Mouse (Mus musculus): Measurements from ENCODE around the gene Ms4a4b. TPM values are rescaled to one million over a fixed set of nuclear protein-coding genes. Genes with fewer than 3 reads are reported as not detected.

The Ms4a4b gene
- total and polyA plus RNA-seq, 3 experiments: not detected

- Histone ChIP-seq H3K4me1 (ENCODE audit: control insufficient read depth in 1 of 2, insufficient read depth in 2 of 2, low read length in 2 of 2) (no peaks in the 10 kb centered on the region), H3K27ac (ENCODE audit: control insufficient read depth, low read depth, low read length) (no peak overlapping the region), H3K27me3 (ENCODE audit: control insufficient read depth in 1 of 2, insufficient read depth in 2 of 2, low read length in 2 of 2) (no peaks in the 10 kb centered on the region), H3K4me3 (ENCODE audit: control insufficient read depth in 1 of 2, insufficient read depth in 1 of 2, low read depth in 2 of 2, low read length in 2 of 2) (no peak overlapping the region), H3K79me2 (ENCODE audit: control insufficient read depth, insufficient read depth, low read length, poor library complexity) (no peaks in the 10 kb centered on the region), H3K9me3 (replicated peaks; ENCODE audit: insufficient read depth, low read length) (no peaks in the 10 kb centered on the region), H3K9ac (ENCODE audit: control insufficient read depth, low read depth, low read length, poor library complexity, severe bottlenecking) (no peak overlapping the region), H3K36me3 (ENCODE audit: control insufficient read depth in 1 of 2, insufficient read depth in 2 of 2, low read length in 2 of 2) (no peaks in the 10 kb centered on the region)
- TF ChIP-seq USF2 (IDR thresholded peaks at IDR 0.05; ENCODE audit: borderline replicate concordance in 1 of 2, insufficient read depth in 1 of 2, low read depth in 1 of 2, low read length in 2 of 2) (no peak), MAFK (IDR thresholded peaks at IDR 0.05; ENCODE audit: borderline replicate concordance, low read depth, low read length) (no peak), MAX (IDR thresholded peaks at IDR 0.05; ENCODE audit: low read length) (no peak), ETS1 (IDR thresholded peaks at IDR 0.05; ENCODE audit: low read depth, low read length) (no peak), ELF1 (IDR thresholded peaks at IDR 0.05; ENCODE audit: low read depth, low read length) (no peak), ZC3H11A (IDR thresholded peaks at IDR 0.05; ENCODE audit: low read depth, low read length) (no peak), HCFC1 (IDR thresholded peaks at IDR 0.05; ENCODE audit: low read depth, low read length) (no peak), RAD21 (IDR thresholded peaks at IDR 0.05; ENCODE audit: low read depth, low read length) (no peak), UBTF (IDR thresholded peaks at IDR 0.05; ENCODE audit: borderline replicate concordance, insufficient read depth, low read depth, low read length) (no peak), SMC3 (IDR thresholded peaks at IDR 0.05; ENCODE audit: low read depth, low read length) (no peak), JUND (IDR thresholded peaks at IDR 0.05; ENCODE audit: low read depth, low read length) (no peak)
- no peak for DNase-seq (ENCODE audit: low read depth, low spot score)
Observed at GRCm38 (mm10) chr19:11407428-11407827, 35.9 kb upstream of the Ms4a4b start.

GRCm38 (mm10) chr19:11408591-11408990 lies 34.8 kb upstream of the Ms4a4b start:
- TF ChIP-seq USF1 (IDR thresholded peaks at IDR 0.05; ENCODE audit: low read depth, low read length) (no peak), MAFK (IDR thresholded peaks at IDR 0.05; ENCODE audit: borderline replicate concordance, low read depth, low read length) (no peak), RAD21 (IDR thresholded peaks at IDR 0.05; ENCODE audit: low read depth, low read length) (no peak), USF2 (IDR thresholded peaks at IDR 0.05; ENCODE audit: borderline replicate concordance in 1 of 2, insufficient read depth in 1 of 2, low read depth in 1 of 2, low read length in 2 of 2) (no peak), ZKSCAN1 (IDR thresholded peaks at IDR 0.05; ENCODE audit: low read depth, low read length) (no peak)
- no peaks in the 10 kb centered on the region for H3K36me3 ChIP-seq (ENCODE audit: control insufficient read depth in 1 of 2, insufficient read depth in 2 of 2, low read length in 2 of 2)
- H3K4me3 ChIP-seq (ENCODE audit: control insufficient read depth in 1 of 2, insufficient read depth in 1 of 2, low read depth in 2 of 2, low read length in 2 of 2): no peak overlapping the region
- H3K79me2 ChIP-seq (ENCODE audit: control insufficient read depth, insufficient read depth, low read length, poor library complexity): no peaks in the 10 kb centered on the region
- no peaks in the 10 kb centered on the region for H3K9me3 ChIP-seq (replicated peaks; ENCODE audit: insufficient read depth, low read length)
- no peak overlapping the region for H3K9ac ChIP-seq (ENCODE audit: control insufficient read depth, low read depth, low read length, poor library complexity, severe bottlenecking)
- no peaks in the 10 kb centered on the region for H3K27me3 ChIP-seq (ENCODE audit: control insufficient read depth in 1 of 2, insufficient read depth in 2 of 2, low read length in 2 of 2)
- no peak for DNase-seq (ENCODE audit: low read depth, low spot score)
- H3K4me1 ChIP-seq (ENCODE audit: control insufficient read depth in 1 of 2, insufficient read depth in 2 of 2, low read length in 2 of 2): no peaks in the 10 kb centered on the region
- H3K27ac ChIP-seq (ENCODE audit: control insufficient read depth, low read depth, low read length): no peak overlapping the region

- no peak overlapping the region for H3K4me3 ChIP-seq (ENCODE audit: control insufficient read depth in 1 of 2, insufficient read depth in 1 of 2, low read depth in 2 of 2, low read length in 2 of 2)
- TF ChIP-seq ETS1 (IDR thresholded peaks at IDR 0.05; ENCODE audit: low read depth, low read length) (no peak), NRF1 (IDR thresholded peaks at IDR 0.05; ENCODE audit: insufficient read depth, low read depth, low read length, poor library complexity, severe bottlenecking) (no peak)
- H3K27me3 ChIP-seq (ENCODE audit: control insufficient read depth in 1 of 2, insufficient read depth in 2 of 2, low read length in 2 of 2): no peaks in the 10 kb centered on the region
- H3K9ac ChIP-seq (ENCODE audit: control insufficient read depth, low read depth, low read length, poor library complexity, severe bottlenecking): no peak overlapping the region
- H3K9me3 ChIP-seq (replicated peaks; ENCODE audit: insufficient read depth, low read length): no peaks in the 10 kb centered on the region
- no peaks in the 10 kb centered on the region for H3K36me3 ChIP-seq (ENCODE audit: control insufficient read depth in 1 of 2, insufficient read depth in 2 of 2, low read length in 2 of 2)
- H3K4me1 ChIP-seq (ENCODE audit: control insufficient read depth in 1 of 2, insufficient read depth in 2 of 2, low read length in 2 of 2): no peaks in the 10 kb centered on the region
- no peaks in the 10 kb centered on the region for H3K79me2 ChIP-seq (ENCODE audit: control insufficient read depth, insufficient read depth, low read length, poor library complexity)
- no peak overlapping the region for H3K27ac ChIP-seq (ENCODE audit: control insufficient read depth, low read depth, low read length)
- DNase-seq (ENCODE audit: low read depth, low spot score): no peak
Observed at GRCm38 (mm10) chr19:11411640-11412039, 31.7 kb upstream of the Ms4a4b start.

Data from MEL (cell line).